Mouse (Mus musculus) lung, embryonic 14.5 days (tissue): ENCODE results near the gene Gm826. TPM values are rescaled to one million over a fixed set of nuclear protein-coding genes. Genes with fewer than 3 reads are reported as not detected.
A peak's percentile ranks its signal among the peaks of the same experiment; 100 is the strongest.

Source experiments
- ATAC-seq: fragments of 200-750 bp; cut with Nextera tagmentation; 2 replicates; pipeline ENCODE4 v1.8.0; 2017; ENCODE audit warnings: mild to moderate bottlenecking, moderate TSS enrichment, moderate library complexity; ENCODE audit not compliant: insufficient read depth
- DNase-seq: peaks from one replicate; pipeline ENCODE4 v3.0.0-alpha.2; 2015
- H3K27ac ChIP-seq: fragments of 300-500 bp; sonication (generic); 2 replicates; pipeline ENCODE4 v1.5.1; 2014; ENCODE audit warnings: low read depth, mild to moderate bottlenecking, moderate library complexity
- H3K27me3 ChIP-seq: fragments of 300-500 bp; sonication (generic); 2 replicates; pipeline ENCODE4 v1.6.1; 2014; ENCODE audit warnings: low read length, control low read depth; ENCODE audit not compliant: insufficient read depth
- H3K36me3 ChIP-seq: fragments of 300-500 bp; sonication (generic); 2 replicates; pipeline ENCODE4 v1.6.1; 2014; ENCODE audit warnings: control low read depth; ENCODE audit not compliant: insufficient read depth
- H3K4me1 ChIP-seq: fragments of 300-500 bp; sonication (generic); 2 replicates; pipeline ENCODE4 v1.6.1; 2014; ENCODE audit warnings: antibody characterized with exemption, control low read depth; ENCODE audit not compliant: insufficient read depth
- H3K4me2 ChIP-seq: fragments of 300-500 bp; sonication (generic); 2 replicates; pipeline ENCODE4 v1.6.1; 2014; ENCODE audit warnings: mild to moderate bottlenecking
- H3K4me3 ChIP-seq: fragments of 300-500 bp; sonication (generic); 2 replicates; pipeline ENCODE4 v1.5.1; 2014; ENCODE audit warnings: low read depth, low read length
- H3K9ac ChIP-seq: fragments of 300-500 bp; sonication (generic); 2 replicates; pipeline ENCODE4 v1.6.1; 2014
- H3K9me3 ChIP-seq: fragments of 300-500 bp; sonication (generic); 2 replicates; pipeline ENCODE4 v1.6.1; 2016; ENCODE audit warnings: low read depth, low read length, control low read depth
- CTCF ChIP-seq: IDR thresholded peaks from 2 replicates; pipeline ENCODE4 v1.5.1; 2016; ENCODE audit warnings: antibody characterized with exemption, low read depth
- WGBS: fragments of 180-500 bp; shearing (Covaris S2); extraction: QIAGEN DNeasy Blood & Tissue Kit; methylation state at CpG from one replicate; pipeline ENCODE4 v1.1.7; 2014; 5-methylcytosine and 5-hydroxymethylcytosine counted together
- polyA plus RNA-seq: library from polyadenylated mRNA; unstranded; fragments of >200 nt; fragmentation: Nextera tagmentation; extraction: Ambion mirVana; gene quantifications from 2 replicates; pipeline ENCODE4 v1.2.1, GENCODE M21; 2014

Gm826 gene
- polyA plus RNA-seq, 1 experiment from 2014 or later = 0.70 TPM

GRCm38 (mm10) chr2:160325105-160325644, 8.8 kb downstream of the Gm826 start:
- Histone ChIP-seq H3K36me3 (no peaks in the 10 kb centered on the region), H3K9ac (no peak overlapping the region), H3K4me3 (no peak overlapping the region), H3K9me3 (no peaks in the 10 kb centered on the region), H3K27ac (no peak overlapping the region), H3K27me3 (no peaks in the 10 kb centered on the region), H3K4me2 (no peak overlapping the region), H3K4me1 (peaks cover 14% of the 10 kb centered on the region)
- WGBS = 64% methylated on average over 6 of the region's 6 CpGs
- no peak for ATAC-seq
- no peak for TF ChIP-seq CTCF
- DNase-seq = no peak

GRCm38 (mm10) chr2:160321829-160322228, 12.1 kb downstream of the Gm826 start:
- no peak for ATAC-seq
- peak; percentile 39 for DNase-seq
- WGBS = 33% methylated on average over 4 of the region's 4 CpGs

GRCm38 (mm10) chr2:160318255-160318654, 15.7 kb downstream of the Gm826 start:
- WGBS = 36% methylated on average over 4 of the region's 4 CpGs
- ATAC-seq = no peak
- Histone ChIP-seq H3K4me2 (no peak overlapping the region), H3K27me3 (no peaks in the 10 kb centered on the region), H3K9ac (no peak overlapping the region), H3K9me3 (no peaks in the 10 kb centered on the region), H3K27ac (no peak overlapping the region), H3K36me3 (no peaks in the 10 kb centered on the region), H3K4me3 (no peak overlapping the region), H3K4me1 (no peaks in the 10 kb centered on the region)
- DNase-seq = no peak
- TF ChIP-seq CTCF = no peak

More at GRCm38 (mm10) chr2:160321829-160322228, 12.1 kb downstream of the Gm826 start:
- Histone ChIP-seq H3K4me2 (no peak overlapping the region), H3K9me3 (no peaks in the 10 kb centered on the region), H3K4me3 (no peak overlapping the region), H3K27me3 (no peaks in the 10 kb centered on the region), H3K36me3 (no peaks in the 10 kb centered on the region), H3K27ac (no peak overlapping the region), H3K9ac (no peak overlapping the region), H3K4me1 (0 out of 2 replicates have a peak, but pooled peaks cover under 1% of the 10 kb centered on the region)
- TF ChIP-seq CTCF = no peak

GRCm38 (mm10) chr2:160313595-160314007, 20.4 kb downstream of the Gm826 start:
- Histone ChIP-seq H3K9ac (no peak overlapping the region), H3K9me3 (no peaks in the 10 kb centered on the region), H3K4me3 (no peak overlapping the region), H3K27ac (no peak overlapping the region), H3K4me2 (no peak overlapping the region), H3K27me3 (no peaks in the 10 kb centered on the region), H3K36me3 (no peaks in the 10 kb centered on the region), H3K4me1 (no peaks in the 10 kb centered on the region)
- DNase-seq (no peak), ATAC-seq (no peak; the same call in 1 of the 2 replicates)
- no peak for TF ChIP-seq CTCF
- 40% methylated on average over 12 of the region's 12 CpGs for WGBS

GRCm38 (mm10) chr2:160305070-160305469, 28.9 kb downstream of the Gm826 start:
- Histone ChIP-seq H3K9ac (no peak overlapping the region), H3K9me3 (no peaks in the 10 kb centered on the region), H3K4me1 (no peaks in the 10 kb centered on the region), H3K27me3 (no peaks in the 10 kb centered on the region), H3K4me2 (no peak overlapping the region), H3K4me3 (no peak overlapping the region), H3K27ac (no peak overlapping the region), H3K36me3 (no peaks in the 10 kb centered on the region)
- 79% methylated on average over 3 of the region's 3 CpGs for WGBS
- no peak for TF ChIP-seq CTCF
- ATAC-seq (no peak), DNase-seq (no peak)

GRCm38 (mm10) chr2:160303992-160304391, 30.0 kb downstream of the Gm826 start:
- Histone ChIP-seq H3K9ac (no peak overlapping the region), H3K4me2 (no peak overlapping the region), H3K27ac (no peak overlapping the region), H3K4me3 (no peak overlapping the region), H3K36me3 (no peaks in the 10 kb centered on the region), H3K9me3 (no peaks in the 10 kb centered on the region), H3K4me1 (no peaks in the 10 kb centered on the region), H3K27me3 (no peaks in the 10 kb centered on the region)
- ATAC-seq (no peak), DNase-seq (no peak)
- WGBS = 73% methylated on average over 2 of the region's 2 CpGs
- no peak for TF ChIP-seq CTCF

GRCm38 (mm10) chr2:160302013-160302412, 31.9 kb downstream of the Gm826 start:
- 55% methylated on average over 4 of the region's 4 CpGs for WGBS
- Histone ChIP-seq H3K9me3 (no peaks in the 10 kb centered on the region), H3K9ac (no peak overlapping the region), H3K4me2 (no peak overlapping the region), H3K36me3 (no peaks in the 10 kb centered on the region), H3K27ac (no peak overlapping the region), H3K4me1 (no peaks in the 10 kb centered on the region), H3K27me3 (no peaks in the 10 kb centered on the region), H3K4me3 (no peak overlapping the region)
- ATAC-seq (no peak), DNase-seq (no peak)
- TF ChIP-seq CTCF = no peak

- H3K4me1 ChIP-seq = no peaks in the 10 kb centered on the region
- ATAC-seq (no peak), DNase-seq (no peak)
- no peak overlapping the region for H3K4me3 ChIP-seq
- H3K4me2 ChIP-seq = no peak overlapping the region
- H3K9ac ChIP-seq = no peak overlapping the region
- H3K27ac ChIP-seq = no peak overlapping the region
- TF ChIP-seq CTCF = no peak
- H3K9me3 ChIP-seq = no peaks in the 10 kb centered on the region
- H3K36me3 ChIP-seq = no peaks in the 10 kb centered on the region
- no peaks in the 10 kb centered on the region for H3K27me3 ChIP-seq
These were observed 35.4 kb downstream of the Gm826 start for GRCm38 (mm10) chr2:160298586-160298985.
